Comparison of ENCODE assay signal across 8 mouse cellular contexts in the genomic region with DNA sequence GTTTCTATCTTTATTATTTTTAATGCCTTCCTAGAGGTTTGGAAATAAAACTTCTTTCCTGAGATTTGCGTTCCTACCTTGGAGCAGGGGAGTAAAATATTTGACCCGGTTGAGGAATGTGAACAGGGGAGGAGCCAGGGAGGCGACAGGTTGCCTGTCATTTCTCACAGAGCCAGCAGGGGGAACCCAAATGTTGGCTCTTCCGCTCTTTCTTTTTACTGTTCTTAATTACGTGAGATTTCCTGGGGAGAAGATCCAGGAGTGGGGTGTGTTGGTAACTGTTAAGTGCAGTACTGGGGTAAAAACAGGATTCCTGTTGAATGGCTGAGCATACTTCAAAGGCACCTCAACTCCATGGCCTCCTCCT. TPM values are rescaled to one million over a fixed set of nuclear protein-coding genes. Genes with fewer than 3 reads are reported as not detected.
DNase-seq lines count a peak whose midpoint lies in the region; ATAC-seq and TF ChIP-seq lines count a peak whose summit lies in the region.

No protein-coding gene starts in this region.

- TF ChIP-seq POLR2A in olfactory bulb, adult 2 months (IDR thresholded peaks at IDR 0.05; ENCODE audit: insufficient read depth, low read depth, low read length), result no peak

- H3K36me3 ChIP-seq in hindbrain, postnatal 0 days (ENCODE audit: insufficient read depth, low read length), result peaks cover 25% of the 10 kb centered on the region; the same call in 1 of the 2 replicates
- no peaks in the 10 kb centered on the region; the same call in 1 of the 2 replicates for H3K36me3 ChIP-seq in liver, embryonic 16.5 days (ENCODE audit: control insufficient read depth, insufficient read depth)

- 16% methylated on average over 5 of the region's 5 CpGs for WGBS in hindbrain, postnatal 0 days
- WGBS in liver, embryonic 16.5 days (ENCODE audit: insufficient replicate concordance), result 21% methylated on average over 5 of the region's 5 CpGs
- WGBS in olfactory bulb, adult 2 months, result 10% methylated on average over 5 of the region's 5 CpGs

- no peaks in the 10 kb centered on the region for H3K9me3 ChIP-seq in hindbrain, postnatal 0 days (ENCODE audit: low read length)
- H3K9me3 ChIP-seq in liver, embryonic 16.5 days (replicated peaks; ENCODE audit: control insufficient read depth, low read length), result no peaks in the 10 kb centered on the region

- no peaks in the 10 kb centered on the region for H3K27me3 ChIP-seq in hindbrain, postnatal 0 days (ENCODE audit: insufficient read depth, low read length)
- no peaks in the 10 kb centered on the region for H3K27me3 ChIP-seq in liver, embryonic 16.5 days (ENCODE audit: control insufficient read depth, insufficient read depth, low read depth, low read length)

- peak; percentile 73 for TF ChIP-seq CTCF in hindbrain, postnatal 0 days (IDR thresholded peaks at IDR 0.05; ENCODE audit: low read depth)
- TF ChIP-seq CTCF in olfactory bulb, adult 2 months (IDR thresholded peaks at IDR 0.05; ENCODE audit: insufficient read depth, low read depth, low read length), result peak; percentile 46; the same call in 1 of the 2 replicates

- peak; percentile 71 for ATAC-seq in frontal cortex, adult (ENCODE audit: low TSS enrichment)
- peak; percentile 56; the same call in 1 of the 2 replicates for ATAC-seq in hindbrain, postnatal 0 days
- 0 out of 2 replicates have a peak, but pooled peaks have one; percentile 19 for ATAC-seq in liver, embryonic 16.5 days (ENCODE audit: low read depth)

- H3K9ac ChIP-seq in hindbrain, postnatal 0 days (replicated peaks; ENCODE audit: low read length), result no peak overlapping the region
- no peak overlapping the region for H3K9ac ChIP-seq in liver, embryonic 16.5 days (ENCODE audit: low read depth, low read length)

- no peak overlapping the region for H3K4me2 ChIP-seq in hindbrain, postnatal 0 days (ENCODE audit: low read depth, low read length)
- H3K4me2 ChIP-seq in liver, embryonic 16.5 days (ENCODE audit: low read depth, low read length), result no peak overlapping the region

- H3K4me3 ChIP-seq in hindbrain, postnatal 0 days (ENCODE audit: low read length), result no peak overlapping the region
- H3K4me3 ChIP-seq in liver, embryonic 16.5 days (ENCODE audit: low read depth, low read length), result no peak overlapping the region
- H3K4me3 ChIP-seq in olfactory bulb, adult 2 months (ENCODE audit: insufficient read depth, low read depth, low read length), result no peak overlapping the region

- DNase-seq in frontal cortex, postnatal 36 days (ENCODE audit: low spot score in 2 of 2), result no peak
- peak; percentile 65 to 66 for DNase-seq in B cell, adult 2 months
- DNase-seq in brain, adult 2 months (ENCODE audit: low read depth, low spot score), result peak; percentile 66
- DNase-seq in hindbrain, postnatal 0 days (ENCODE audit: low spot score), result peak; percentile 56
- no peak for DNase-seq in layer of hippocampus, adult 9-10 months (ENCODE audit: low spot score)

- H3K4me1 ChIP-seq in hindbrain, postnatal 0 days (ENCODE audit: insufficient read depth, low read length), result no peaks in the 10 kb centered on the region
- H3K4me1 ChIP-seq in liver, embryonic 16.5 days (ENCODE audit: control insufficient read depth, low read depth, low read length), result peaks cover 19% of the 10 kb centered on the region
- H3K4me1 ChIP-seq in olfactory bulb, adult 2 months (ENCODE audit: control insufficient read depth, insufficient read depth, low read length), result peaks cover 4% of the 10 kb centered on the region; the same call in 1 of the 2 replicates

- H3K27ac ChIP-seq in hindbrain, postnatal 0 days, result no peak overlapping the region
- no peak overlapping the region for H3K27ac ChIP-seq in liver, embryonic 16.5 days (ENCODE audit: low read length)
- no peak overlapping the region for H3K27ac ChIP-seq in olfactory bulb, adult 2 months (ENCODE audit: insufficient read depth, low read depth, low read length)

RNA-seq across cellular contexts. Expression of a gene that starts 10.9 kb away (rescaled TPM):
- total RNA-seq in hindbrain, postnatal 0 days (2014; rRNA removed), result 0.31 TPM in 1 of 2 replicates, not detected in the other
- 0.28 and 0.48 TPM in 2 replicates for polyA plus RNA-seq in hindbrain, postnatal 0 days (2015; fragmentation: Nextera tagmentation; extraction: Ambion mirVana)
- polyA plus RNA-seq in liver, embryonic 16.5 days (2015; fragmentation: Nextera tagmentation; extraction: Ambion mirVana), result 2.2 and 2.5 TPM in 2 replicates
- polyA plus RNA-seq in olfactory bulb, adult 2 months (2012; ENCODE audit: insufficient read depth, insufficient read length, low replicate concordance, missing spikeins), result not detected in 2 replicates

RNA-seq across cellular contexts. Expression of a gene that starts 14.2 kb away (rescaled TPM):
- 72.7 and 77.4 TPM in 2 replicates for total RNA-seq in hindbrain, postnatal 0 days (2014; rRNA removed)
- 56.6 and 60.4 TPM in 2 replicates for polyA plus RNA-seq in hindbrain, postnatal 0 days (2015; fragmentation: Nextera tagmentation; extraction: Ambion mirVana)
- 8.8 and 9.5 TPM in 2 replicates for polyA plus RNA-seq in liver, embryonic 16.5 days (2015; fragmentation: Nextera tagmentation; extraction: Ambion mirVana)
- not detected in 2 replicates for polyA plus RNA-seq in olfactory bulb, adult 2 months (2012; ENCODE audit: insufficient read depth, insufficient read length, low replicate concordance, missing spikeins)

RNA-seq across cellular contexts. Expression of a gene that starts 14.9 kb away (rescaled TPM):
- total RNA-seq in hindbrain, postnatal 0 days (2014; rRNA removed), result 31.1 and 31.8 TPM in 2 replicates
- polyA plus RNA-seq in hindbrain, postnatal 0 days (2015; fragmentation: Nextera tagmentation; extraction: Ambion mirVana), result 32.6 and 33.8 TPM in 2 replicates
- 21.5 and 23.2 TPM in 2 replicates for polyA plus RNA-seq in liver, embryonic 16.5 days (2015; fragmentation: Nextera tagmentation; extraction: Ambion mirVana)
- not detected in 2 replicates for polyA plus RNA-seq in olfactory bulb, adult 2 months (2012; ENCODE audit: insufficient read depth, insufficient read length, low replicate concordance, missing spikeins)

RNA-seq across cellular contexts. Expression of a gene that starts 18.5 kb away (rescaled TPM):
- total RNA-seq in hindbrain, postnatal 0 days (2014; rRNA removed), result 43.7 and 64.0 TPM in 2 replicates
- polyA plus RNA-seq in hindbrain, postnatal 0 days (2015; fragmentation: Nextera tagmentation; extraction: Ambion mirVana), result 87.4 and 90.5 TPM in 2 replicates
- 111 and 117 TPM in 2 replicates for polyA plus RNA-seq in liver, embryonic 16.5 days (2015; fragmentation: Nextera tagmentation; extraction: Ambion mirVana)
- not detected in 2 replicates for polyA plus RNA-seq in olfactory bulb, adult 2 months (2012; ENCODE audit: insufficient read depth, insufficient read length, low replicate concordance, missing spikeins)

RNA-seq across cellular contexts. Expression of a gene that starts 45.1 kb away (rescaled TPM):
- not detected in 2 replicates for total RNA-seq in hindbrain, postnatal 0 days (2014; rRNA removed)
- 0.24 TPM in 1 of 2 replicates, not detected in the other for polyA plus RNA-seq in hindbrain, postnatal 0 days (2015; fragmentation: Nextera tagmentation; extraction: Ambion mirVana)
- not detected in 2 replicates for polyA plus RNA-seq in liver, embryonic 16.5 days (2015; fragmentation: Nextera tagmentation; extraction: Ambion mirVana)
- not detected in 2 replicates for polyA plus RNA-seq in olfactory bulb, adult 2 months (2012; ENCODE audit: insufficient read depth, insufficient read length, low replicate concordance, missing spikeins)

Comparison
In these comparisons a context has a peak if more than half of its experiments do, and no peak if none do; other contexts are left out.
1. ATAC-seq: peak in every context shown above with its lines; median percentile 71 in frontal cortex, adult; 56 in hindbrain, postnatal 0 days; 19 in liver, embryonic 16.5 days.
2. DNase-seq: peak in B cell, adult 2 months (2 of 2), brain, adult 2 months (single experiment) and hindbrain, postnatal 0 days (single experiment); none in frontal cortex, postnatal 36 days (0 of 2) and layer of hippocampus, adult 9-10 months (single experiment).
3. RNA of a gene that starts 14.9 kb away (polyA plus RNA-seq): 32.6 to 33.8 TPM in hindbrain, postnatal 0 days and 21.5 to 23.2 TPM in liver, embryonic 16.5 days; not detected in olfactory bulb, adult 2 months; every median in the first group is over 10 times any median in the second.